Mouse (Mus musculus): ENCODE measurements at regions not wholly inside any gene's neighbourhood (a gene's known extent, or its start where the extent isn't known, plus 50 kb on each side); places are given as distances from the start of the nearest gene placed in this dataset.

DNA sequence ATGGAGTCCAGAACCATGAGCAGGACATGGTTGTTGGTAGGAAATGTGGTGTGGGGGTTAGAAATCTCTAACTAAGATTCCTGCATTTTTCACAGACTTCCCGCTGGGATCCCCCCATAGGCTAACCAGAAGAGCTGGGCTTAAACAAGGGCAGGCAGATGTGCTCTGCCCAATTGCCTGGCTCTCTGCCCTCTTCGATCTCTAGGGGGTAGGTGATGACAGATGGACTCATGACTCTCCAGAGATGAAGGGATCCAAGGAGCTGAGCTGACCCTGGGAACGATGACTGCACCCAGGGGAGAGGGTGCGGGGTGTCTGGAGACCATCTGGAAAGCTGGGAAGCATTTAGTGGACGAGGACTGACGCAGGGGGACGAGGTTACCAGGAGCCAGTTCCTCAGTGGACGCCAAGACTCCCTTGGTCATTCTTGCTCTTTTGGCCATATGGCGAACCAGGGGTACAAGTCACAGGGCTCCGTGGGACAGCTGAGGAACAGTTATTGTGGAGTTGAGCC is 260.0 kb downstream of the Cyp26b1 start:
- TF ChIP-seq CTCF (IDR thresholded peaks at IDR 0.05; ENCODE audit: borderline replicate concordance, extremely low read depth, insufficient read depth, insufficient read length) (no peak), POLR2A (IDR thresholded peaks at IDR 0.05; ENCODE audit: borderline replicate concordance, extremely low read depth, insufficient read depth, insufficient read length, poor library complexity, severe bottlenecking) (no peak)

DNA sequence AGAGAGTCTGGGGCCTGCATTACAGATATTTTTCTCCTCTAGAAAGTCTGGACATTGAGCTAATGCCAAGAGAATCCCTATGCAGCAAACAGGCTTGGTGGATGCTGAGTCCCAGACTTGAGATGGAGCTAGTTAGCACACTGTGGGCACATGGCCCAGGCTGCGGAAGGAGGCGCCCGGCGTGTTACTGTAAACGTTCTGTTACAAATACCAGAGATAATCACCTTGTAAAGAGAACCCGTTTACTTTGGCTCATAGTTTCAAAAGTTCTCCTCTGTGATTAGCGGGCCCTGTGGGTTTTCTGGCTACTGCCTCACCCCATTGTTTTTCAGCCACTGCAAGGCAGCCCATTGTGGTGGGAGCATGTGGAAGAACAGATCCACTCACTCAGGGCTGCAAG is 264.6 kb downstream of the Cyp26b1 start:
- peak; percentile 62 for DNase-seq (ENCODE audit: low read depth)

More for the DNA sequence above, 260.0 kb downstream of the Cyp26b1 start:
- no peak for DNase-seq (ENCODE audit: low read depth)

DNA sequence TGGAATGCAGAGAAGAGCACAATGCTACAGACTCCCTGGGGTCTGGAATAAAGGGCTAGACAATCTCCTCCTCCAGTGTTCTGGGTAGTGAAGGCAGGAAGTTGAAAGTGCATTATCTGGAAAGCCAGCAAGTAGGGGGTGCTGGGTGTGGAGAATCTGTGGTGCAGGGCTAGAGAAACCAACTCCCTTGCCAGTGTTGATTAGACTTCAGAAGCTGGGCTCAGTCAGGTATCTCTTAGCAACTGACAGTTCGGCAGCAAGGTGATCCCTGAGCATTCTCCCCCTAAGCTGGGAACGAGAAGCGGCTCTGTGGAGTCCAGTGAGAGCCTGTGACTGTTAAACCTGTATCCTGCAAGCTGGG is 265.7 kb downstream of the Cyp26b1 start:
- no peak for DNase-seq (ENCODE audit: low read depth)
- TF ChIP-seq CTCF (IDR thresholded peaks at IDR 0.05; ENCODE audit: borderline replicate concordance, extremely low read depth, insufficient read depth, insufficient read length) (no peak), POLR2A (IDR thresholded peaks at IDR 0.05; ENCODE audit: borderline replicate concordance, extremely low read depth, insufficient read depth, insufficient read length, poor library complexity, severe bottlenecking) (no peak)

More for the DNA sequence above, 264.6 kb downstream of the Cyp26b1 start:
- TF ChIP-seq POLR2A (IDR thresholded peaks at IDR 0.05; ENCODE audit: borderline replicate concordance, extremely low read depth, insufficient read depth, insufficient read length, poor library complexity, severe bottlenecking): no peak
- no peak for TF ChIP-seq CTCF (IDR thresholded peaks at IDR 0.05; ENCODE audit: borderline replicate concordance, extremely low read depth, insufficient read depth, insufficient read length)

DNA sequence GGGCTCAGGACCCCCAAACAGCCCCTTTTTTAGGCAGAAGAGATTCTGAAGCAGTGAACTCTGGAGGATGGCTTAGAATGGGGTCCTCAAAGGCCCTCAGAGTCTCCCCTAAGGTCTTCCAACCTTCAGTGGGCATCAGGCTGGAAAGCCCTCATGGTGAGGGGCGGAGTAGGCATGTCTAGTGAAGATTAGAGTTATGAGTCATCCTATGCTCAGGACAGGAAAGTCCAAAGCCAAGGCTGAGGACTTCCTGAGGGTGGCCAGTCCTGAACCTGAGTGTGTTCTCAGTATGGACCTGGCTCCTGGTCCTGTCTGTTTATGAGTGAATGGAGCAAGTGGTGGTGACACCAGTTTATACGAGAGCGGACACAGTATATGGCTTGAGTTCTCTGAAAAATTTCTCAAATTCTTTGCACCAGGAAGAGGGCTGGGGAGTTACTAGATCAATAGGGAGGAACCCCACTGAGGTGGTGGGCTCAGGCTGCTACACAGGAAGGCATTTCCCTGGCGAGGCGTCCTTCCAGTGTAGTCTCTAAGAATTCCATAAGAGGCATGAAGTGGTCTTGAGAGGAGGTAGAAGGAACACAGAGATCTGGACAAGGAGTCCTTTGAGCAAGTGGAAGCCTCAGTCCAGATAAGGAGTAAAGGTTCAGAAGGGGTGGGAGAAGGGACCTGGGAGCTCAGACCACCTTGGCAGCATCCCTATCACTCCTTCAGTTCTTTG is 266.2 kb downstream of the Cyp26b1 start:
- DNase-seq (ENCODE audit: low read depth): no peak
- no peak for TF ChIP-seq CTCF (IDR thresholded peaks at IDR 0.05; ENCODE audit: borderline replicate concordance, extremely low read depth, insufficient read depth, insufficient read length)
- no peak for TF ChIP-seq POLR2A (IDR thresholded peaks at IDR 0.05; ENCODE audit: borderline replicate concordance, extremely low read depth, insufficient read depth, insufficient read length, poor library complexity, severe bottlenecking)

DNA sequence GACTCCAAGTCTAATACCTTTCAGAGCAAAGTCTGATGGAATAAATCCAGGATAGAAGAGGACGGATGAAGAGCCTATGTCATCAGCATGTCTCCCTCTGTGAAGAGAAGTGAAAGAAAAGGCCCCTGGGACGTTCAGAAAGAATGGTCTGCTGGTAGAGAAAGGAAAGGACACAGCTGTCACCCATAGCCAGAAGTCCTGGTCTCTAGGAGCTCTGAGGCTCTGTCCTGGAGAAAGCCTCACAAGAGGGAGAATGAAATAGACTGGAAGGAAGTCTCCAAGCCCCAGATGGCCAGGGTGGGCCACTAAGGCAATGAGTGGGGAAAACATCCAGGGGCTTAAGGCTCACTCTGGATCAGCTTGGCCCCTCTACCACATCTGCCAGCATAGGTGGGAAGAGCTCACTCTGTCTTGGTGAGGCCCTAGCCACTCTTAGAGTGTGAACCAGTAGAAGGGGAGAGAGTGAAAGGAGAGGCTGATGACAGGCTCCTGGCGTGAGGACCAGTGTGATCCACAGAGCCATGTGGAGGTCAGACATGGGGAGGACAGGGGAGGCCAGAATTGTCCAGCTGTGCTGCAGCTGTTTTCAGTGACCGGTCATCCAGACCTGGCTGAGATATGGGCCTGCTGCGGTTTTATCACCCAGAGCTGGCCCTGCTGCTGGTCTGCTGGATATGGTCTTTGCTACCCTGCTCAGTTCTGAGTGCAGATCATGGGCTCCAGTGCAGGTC is 268.2 kb downstream of the Cyp26b1 start:
- no peak for DNase-seq (ENCODE audit: low read depth)
- no peak for TF ChIP-seq CTCF (IDR thresholded peaks at IDR 0.05; ENCODE audit: borderline replicate concordance, extremely low read depth, insufficient read depth, insufficient read length)
- no peak for TF ChIP-seq POLR2A (IDR thresholded peaks at IDR 0.05; ENCODE audit: borderline replicate concordance, extremely low read depth, insufficient read depth, insufficient read length, poor library complexity, severe bottlenecking)

DNA sequence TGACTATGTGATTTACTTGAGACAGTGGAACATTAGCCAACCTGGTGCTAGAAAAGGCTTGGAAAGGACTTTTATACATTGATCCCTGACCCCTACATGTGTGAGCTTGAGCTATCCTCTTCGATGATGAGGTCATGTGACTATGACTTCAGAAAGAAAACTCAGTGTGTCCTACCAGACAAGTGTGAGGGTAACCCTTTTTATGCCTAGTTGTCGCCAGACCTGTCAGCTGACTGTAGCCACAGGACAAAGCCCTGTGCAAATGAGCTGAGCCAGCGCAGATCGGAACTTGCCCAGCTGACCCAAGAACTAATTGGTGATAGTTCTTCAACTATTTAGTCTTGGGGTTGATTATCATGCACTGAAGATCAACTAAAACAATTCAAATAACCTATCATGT is 269.5 kb downstream of the Cyp26b1 start:
- no peak for TF ChIP-seq POLR2A (IDR thresholded peaks at IDR 0.05; ENCODE audit: borderline replicate concordance, extremely low read depth, insufficient read depth, insufficient read length, poor library complexity, severe bottlenecking)
- TF ChIP-seq CTCF (IDR thresholded peaks at IDR 0.05; ENCODE audit: borderline replicate concordance, extremely low read depth, insufficient read depth, insufficient read length): no peak

DNA sequence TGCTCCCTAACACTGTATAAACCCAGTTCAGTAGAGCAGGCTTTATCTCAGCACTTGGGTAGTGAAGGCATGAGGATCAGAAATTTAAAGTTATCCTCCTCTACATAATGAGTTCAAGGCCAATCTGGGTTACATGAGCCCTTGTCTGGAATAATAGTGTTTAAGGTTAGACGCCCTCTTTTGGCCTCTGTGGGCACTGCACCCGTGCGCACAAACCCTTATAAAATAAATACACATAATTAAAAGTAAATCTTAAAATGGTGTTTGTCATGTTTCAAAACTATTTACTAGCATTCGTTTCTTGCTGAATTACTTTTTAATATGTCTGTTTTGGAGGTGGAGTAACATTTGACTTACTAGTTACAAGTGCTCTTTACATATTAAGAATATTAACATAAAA is 271.2 kb downstream of the Cyp26b1 start:
- TF ChIP-seq CTCF (IDR thresholded peaks at IDR 0.05; ENCODE audit: borderline replicate concordance, extremely low read depth, insufficient read depth, insufficient read length) (peak; percentile 11; the same call in 1 of the 2 replicates), POLR2A (IDR thresholded peaks at IDR 0.05; ENCODE audit: borderline replicate concordance, extremely low read depth, insufficient read depth, insufficient read length, poor library complexity, severe bottlenecking) (no peak)
- no peak for DNase-seq (ENCODE audit: low read depth)

More for the DNA sequence above, 269.5 kb downstream of the Cyp26b1 start:
- DNase-seq (ENCODE audit: low read depth): no peak

DNA sequence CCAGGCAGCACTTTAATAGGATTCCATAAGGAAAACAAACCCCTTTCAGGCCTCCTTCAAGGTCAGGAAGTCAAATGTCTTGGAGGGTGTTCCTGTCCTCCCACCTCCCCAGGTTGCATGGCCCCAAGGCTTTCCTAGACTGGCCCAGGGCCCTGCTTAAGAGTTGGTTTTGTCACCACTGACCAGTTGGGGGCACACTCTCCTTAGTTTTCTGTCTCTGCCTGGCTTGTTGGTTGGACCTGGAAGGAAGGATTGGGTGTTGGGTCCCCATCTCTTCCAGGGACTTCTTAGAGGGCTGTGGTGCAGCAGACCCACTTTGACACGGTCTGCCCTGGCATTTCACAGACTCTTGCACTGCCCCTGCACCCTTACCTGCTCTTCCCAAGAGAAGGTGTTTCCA is 273.1 kb downstream of the Cyp26b1 start:
- no peak for DNase-seq (ENCODE audit: low read depth)
- no peak for TF ChIP-seq POLR2A (IDR thresholded peaks at IDR 0.05; ENCODE audit: borderline replicate concordance, extremely low read depth, insufficient read depth, insufficient read length, poor library complexity, severe bottlenecking)
- TF ChIP-seq CTCF (IDR thresholded peaks at IDR 0.05; ENCODE audit: borderline replicate concordance, extremely low read depth, insufficient read depth, insufficient read length): peak; percentile 17; the same call in 1 of the 2 replicates

DNA sequence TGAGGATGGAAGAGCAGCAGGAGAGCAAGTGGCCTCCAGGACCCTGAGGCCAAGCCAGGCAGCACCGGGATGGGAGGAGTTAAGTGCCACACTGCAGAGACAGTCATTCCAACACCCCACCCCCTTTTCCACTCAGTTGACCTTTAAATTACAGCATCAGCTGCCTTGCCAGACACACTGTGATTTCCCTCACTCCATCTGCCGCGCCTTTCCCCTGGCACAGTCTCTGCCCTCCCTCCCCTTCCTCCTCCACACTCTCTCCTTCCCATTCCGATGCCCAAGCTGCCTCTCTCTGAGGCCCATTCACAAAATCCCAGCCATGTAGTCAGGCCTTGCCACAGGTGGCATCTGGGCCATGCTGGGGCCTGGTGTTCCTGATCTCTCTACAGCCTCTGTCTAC is 274.9 kb downstream of the Cyp26b1 start:
- DNase-seq (ENCODE audit: low read depth): peak; percentile 87
- no peak for TF ChIP-seq CTCF (IDR thresholded peaks at IDR 0.05; ENCODE audit: borderline replicate concordance, extremely low read depth, insufficient read depth, insufficient read length)
- no peak for TF ChIP-seq POLR2A (IDR thresholded peaks at IDR 0.05; ENCODE audit: borderline replicate concordance, extremely low read depth, insufficient read depth, insufficient read length, poor library complexity, severe bottlenecking)

DNA sequence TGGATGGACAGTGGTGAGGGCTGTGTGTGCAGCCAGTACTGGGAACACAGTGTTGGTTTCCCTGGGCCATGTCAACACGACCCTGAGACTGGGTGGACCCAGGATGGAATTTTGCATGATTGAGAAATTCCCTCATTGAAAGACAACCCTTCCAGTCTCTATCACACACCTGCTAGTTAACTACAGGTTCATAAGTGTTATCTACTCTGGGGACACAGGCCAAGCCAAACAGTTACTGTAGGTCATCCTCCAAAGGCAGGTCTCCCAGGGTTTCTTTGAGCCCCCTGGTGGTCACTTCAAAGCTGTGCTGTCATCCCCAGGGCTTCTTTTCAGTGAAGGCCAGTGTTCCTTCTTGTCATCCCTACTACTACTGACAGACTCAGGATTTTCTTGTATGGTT is 276.7 kb downstream of the Cyp26b1 start:
- DNase-seq (ENCODE audit: low read depth): no peak
- TF ChIP-seq CTCF (IDR thresholded peaks at IDR 0.05; ENCODE audit: borderline replicate concordance, extremely low read depth, insufficient read depth, insufficient read length) (peak; percentile 29; the same call in 1 of the 2 replicates), POLR2A (IDR thresholded peaks at IDR 0.05; ENCODE audit: borderline replicate concordance, extremely low read depth, insufficient read depth, insufficient read length, poor library complexity, severe bottlenecking) (no peak)

DNA sequence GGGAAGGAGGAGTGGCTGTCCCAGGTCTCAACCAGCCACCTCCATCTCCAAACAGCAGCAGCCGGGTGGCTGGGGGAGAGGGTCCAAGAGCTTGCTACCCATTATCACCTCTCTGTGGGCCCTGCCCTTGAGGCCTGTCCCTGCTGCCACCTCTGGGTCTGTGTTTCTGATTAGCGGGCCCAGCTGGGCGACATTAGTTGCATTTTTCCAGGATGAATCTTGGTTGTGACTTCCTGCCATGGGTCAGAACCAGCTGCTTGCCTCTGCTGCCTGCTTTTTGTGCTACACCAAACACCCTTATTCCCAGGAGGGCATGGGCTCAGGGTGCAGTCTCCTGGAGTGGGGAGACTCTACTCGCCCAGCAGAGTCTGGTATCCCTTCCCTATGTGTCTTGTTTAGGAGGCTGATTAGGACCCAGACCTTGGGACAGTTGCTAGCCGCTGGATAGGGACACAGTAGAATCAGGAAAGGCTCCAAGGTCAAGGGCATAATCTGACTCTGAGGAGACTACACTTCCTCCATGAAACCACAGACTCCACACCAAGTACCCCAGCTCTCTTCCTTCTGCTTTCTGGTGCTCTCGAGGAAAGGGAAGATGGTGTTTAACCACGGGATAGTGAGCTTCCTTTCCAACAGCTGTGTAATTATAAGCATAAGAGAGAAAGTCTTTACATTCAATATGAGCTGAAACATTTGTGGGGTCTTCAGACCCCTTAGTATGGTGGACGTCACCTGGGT is 278.4 kb downstream of the Cyp26b1 start:
- no peak for DNase-seq (ENCODE audit: low read depth)
- TF ChIP-seq CTCF (IDR thresholded peaks at IDR 0.05; ENCODE audit: borderline replicate concordance, extremely low read depth, insufficient read depth, insufficient read length) (no peak), POLR2A (IDR thresholded peaks at IDR 0.05; ENCODE audit: borderline replicate concordance, extremely low read depth, insufficient read depth, insufficient read length, poor library complexity, severe bottlenecking) (no peak)
